Mouse (Mus musculus): Measurements from ENCODE around the gene Zbtb16.

GRCm38 (mm10) chr9:48619268-48619667 is 216.8 kb downstream of the Zbtb16 start:
- no peak for TF ChIP-seq CTCF (IDR thresholded peaks at IDR 0.05; ENCODE audit: borderline replicate concordance, control insufficient read depth, extremely low read depth, insufficient read depth, low read length, poor library complexity)
- no peak for TF ChIP-seq POLR2A (IDR thresholded peaks at IDR 0.05; ENCODE audit: control insufficient read depth, extremely low read depth, insufficient read depth, low read length, poor library complexity)

All from thymus, adult 2 months (tissue).